In the genomic region with DNA sequence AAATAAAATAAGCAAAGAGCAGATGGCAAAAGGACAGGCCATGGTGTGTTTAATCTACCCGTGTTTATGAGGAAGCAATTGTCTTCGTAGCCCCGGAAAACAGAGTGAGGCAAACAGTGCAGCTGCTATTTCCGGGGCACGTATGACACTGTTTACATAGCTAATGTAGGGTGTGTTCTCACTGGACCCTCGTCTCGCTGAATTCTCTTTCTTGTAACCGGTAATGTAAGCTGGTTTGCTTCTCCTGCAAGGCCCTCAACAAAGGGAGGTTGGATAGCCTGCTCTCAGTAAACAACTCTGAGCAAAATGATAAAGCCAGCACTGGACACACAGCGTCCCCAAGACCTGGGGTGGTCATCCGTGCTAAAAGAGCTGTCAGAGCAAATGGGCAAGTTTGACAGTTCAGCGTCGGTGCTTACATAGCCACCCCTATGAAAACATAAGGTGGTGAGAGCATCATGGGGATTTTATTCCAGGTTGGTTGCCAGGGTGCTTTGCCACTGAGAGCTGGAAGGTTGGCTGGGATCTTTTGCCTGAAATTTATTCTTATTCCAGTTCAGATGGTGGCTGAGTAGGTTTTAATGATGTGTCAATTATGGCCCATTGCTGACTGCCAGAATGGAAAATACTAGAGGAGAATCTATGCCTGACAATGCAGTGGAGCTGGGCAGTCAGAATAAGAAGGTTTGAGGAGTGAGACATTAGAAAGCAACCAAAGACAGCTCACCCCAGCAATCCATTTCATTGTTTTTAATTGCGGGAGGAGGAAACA, we compare ENCODE assay signal across 9 mouse cellular contexts.
A peak's percentile ranks its signal among the peaks of the same experiment; 100 is the strongest.
DNase-seq lines count a peak whose midpoint lies in the region; ATAC-seq lines count a peak whose summit lies in the region.
"Had no signal": no experiment of that assay in that cellular context is flagged by ENCODE, and none has a peak within 500 bp of the region (broad histone marks: within the 10 kb centered on the region; RNA-seq: fewer than 3 reads in every experiment).

No protein-coding gene starts in this region.

- peak overlapping the region; percentile 49 for H3K4me2 ChIP-seq in heart, embryonic 14.5 days (ENCODE audit: low read length)
- H3K4me2 ChIP-seq in forebrain, embryonic 14.5 days (ENCODE audit: low read length) = peak overlapping the region; percentile 10; the same call in 1 of the 2 replicates
- peak overlapping the region; percentile 54 for H3K4me2 ChIP-seq in intestine, embryonic 15.5 days (replicated peaks)
- peak overlapping the region; percentile 33 for H3K4me2 ChIP-seq in midbrain, embryonic 13.5 days (replicated peaks)

- intact Hi-C loops in left cerebral cortex, postnatal 14 days (cut with DNase I) = no loop called here

- peak overlapping the region; percentile 31 for H3K9ac ChIP-seq in heart, embryonic 14.5 days (ENCODE audit: low read length)
- H3K9ac ChIP-seq in forebrain, embryonic 14.5 days (ENCODE audit: low read length) = no peak overlapping the region
- no peak overlapping the region for H3K9ac ChIP-seq in intestine, embryonic 15.5 days
- H3K9ac ChIP-seq in midbrain, embryonic 13.5 days (replicated peaks) = 0 out of 2 replicates have a peak overlapping the region, but pooled peaks have one; percentile 17

- peak overlapping the region; percentile 16 to 31 for H3K4me3 ChIP-seq in heart, embryonic 14.5 days (ENCODE audit: control insufficient read depth in 1 of 2, insufficient read depth in 1 of 2, low read depth in 1 of 2, low read length in 2 of 2)
- no peak overlapping the region for H3K4me3 ChIP-seq in forebrain, embryonic 14.5 days (ENCODE audit: low read depth, low read length)
- H3K4me3 ChIP-seq in intestine, embryonic 15.5 days (replicated peaks) = peak overlapping the region; percentile 7
- 0 out of 2 replicates have a peak overlapping the region, but pooled peaks have one; percentile 2 for H3K4me3 ChIP-seq in midbrain, embryonic 13.5 days (replicated peaks)

- H3K9me3 ChIP-seq in heart, embryonic 14.5 days (ENCODE audit: control insufficient read depth, low read length) = no peaks in the 10 kb centered on the region
- no peaks in the 10 kb centered on the region for H3K9me3 ChIP-seq in forebrain, embryonic 14.5 days (replicated peaks; ENCODE audit: control insufficient read depth, low read length)
- H3K9me3 ChIP-seq in intestine, embryonic 15.5 days = no peaks in the 10 kb centered on the region
- no peaks in the 10 kb centered on the region for H3K9me3 ChIP-seq in midbrain, embryonic 13.5 days

- H3K27ac ChIP-seq in heart, embryonic 14.5 days (replicated peaks in 1 of 2; ENCODE audit: control insufficient read depth in 1 of 2, insufficient read depth in 1 of 2, low read depth in 2 of 2, low read length in 2 of 2) = no peak overlapping the region
- H3K27ac ChIP-seq in forebrain, embryonic 14.5 days (ENCODE audit: low read depth, low read length) = no peak overlapping the region
- H3K27ac ChIP-seq in intestine, embryonic 15.5 days = peak overlapping the region; percentile 23; the same call in 1 of the 2 replicates
- H3K27ac ChIP-seq in midbrain, embryonic 13.5 days = peak overlapping the region; percentile 61

- H3K27me3 ChIP-seq in heart, embryonic 14.5 days (ENCODE audit: control insufficient read depth, insufficient read depth, low read length) = no peaks in the 10 kb centered on the region
- no peaks in the 10 kb centered on the region for H3K27me3 ChIP-seq in forebrain, embryonic 14.5 days (replicated peaks; ENCODE audit: control insufficient read depth, insufficient read depth, low read length)
- no peaks in the 10 kb centered on the region for H3K27me3 ChIP-seq in intestine, embryonic 15.5 days (replicated peaks)
- H3K27me3 ChIP-seq in midbrain, embryonic 13.5 days = no peaks in the 10 kb centered on the region

- DNase-seq in heart, adult 11 months = no peak
- peak; percentile 57 for DNase-seq in forebrain, embryonic 14.5 days (ENCODE audit: low spot score)
- DNase-seq in left cerebral cortex, postnatal 14 days (ENCODE audit: low spot score in 2 of 2) = no peak
- DNase-seq in ovary, postnatal 10 days (ENCODE audit: low spot score) = no peak
- no peak for DNase-seq in frontal cortex, postnatal 36 days (ENCODE audit: low spot score in 2 of 2)
- DNase-seq: cerebellum, adult 9-10 months had no signal

- H3K4me1 ChIP-seq in heart, embryonic 14.5 days (ENCODE audit: control insufficient read depth in 2 of 2, insufficient read depth in 2 of 2, low read length in 2 of 2) = peaks cover 0 to 2% of the 10 kb centered on the region in 2 experiments; a peak in 1 of 4 replicates
- peaks cover 4% of the 10 kb centered on the region for H3K4me1 ChIP-seq in forebrain, embryonic 14.5 days (ENCODE audit: control insufficient read depth, insufficient read depth, low read length)
- no peaks in the 10 kb centered on the region; the same call in 1 of the 2 replicates for H3K4me1 ChIP-seq in intestine, embryonic 15.5 days (replicated peaks)
- H3K4me1 ChIP-seq in midbrain, embryonic 13.5 days (replicated peaks) = peaks cover 36% of the 10 kb centered on the region

- no peak for ATAC-seq in heart, embryonic 14.5 days (ENCODE audit: insufficient number of reproducible peaks, insufficient read depth, low FRiP score, low read depth)
- peak; percentile 49 for ATAC-seq in forebrain, embryonic 14.5 days
- peak; percentile 90 for ATAC-seq in intestine, embryonic 15.5 days
- ATAC-seq in midbrain, embryonic 13.5 days = peak; percentile 48

- WGBS in heart, embryonic 14.5 days = 47% methylated on average over 13 of the region's 13 CpGs
- WGBS in forebrain, embryonic 14.5 days = 52% methylated on average over 13 of the region's 13 CpGs
- WGBS in intestine, embryonic 15.5 days = 19% methylated on average over 13 of the region's 13 CpGs
- WGBS in midbrain, embryonic 13.5 days = 36% methylated on average over 13 of the region's 13 CpGs

- H3K36me3 ChIP-seq in heart, embryonic 14.5 days (ENCODE audit: control insufficient read depth, insufficient read depth, low read length) = no peaks in the 10 kb centered on the region
- H3K36me3 ChIP-seq in forebrain, embryonic 14.5 days (ENCODE audit: control insufficient read depth, insufficient read depth, low read length) = no peaks in the 10 kb centered on the region
- no peaks in the 10 kb centered on the region for H3K36me3 ChIP-seq in intestine, embryonic 15.5 days
- no peaks in the 10 kb centered on the region for H3K36me3 ChIP-seq in midbrain, embryonic 13.5 days

Comparison
In these comparisons a context has a peak if more than half of its experiments do, and no peak if none do; other contexts are left out.
1. H3K27ac ChIP-seq: peak in intestine, embryonic 15.5 days (single experiment) and midbrain, embryonic 13.5 days (single experiment); none in heart, embryonic 14.5 days (0 of 2) and forebrain, embryonic 14.5 days (single experiment).
2. H3K9ac ChIP-seq: peak in heart, embryonic 14.5 days (single experiment) and midbrain, embryonic 13.5 days (single experiment); none in forebrain, embryonic 14.5 days (single experiment) and intestine, embryonic 15.5 days (single experiment).
3. Peak in every context shown above with its lines, with median percentiles within 50 percentile points of each other: H3K4me2 ChIP-seq.